Mouse (Mus musculus): ENCODE data around the gene Dpf3. TPM values are rescaled to one million over a fixed set of nuclear protein-coding genes. Genes with fewer than 3 reads are reported as not detected.

Gene Dpf3
- polyA plus RNA-seq, 1 experiment from 2014 or later: not detected

- Histone ChIP-seq H3K27ac (no peak overlapping the region), H3K79me2 (ENCODE audit: inconsistent target) (no peaks in the 10 kb centered on the region), H3K36me3 (ENCODE audit: inconsistent target) (no peaks in the 10 kb centered on the region), H3K4me3 (ENCODE audit: inconsistent target) (no peak overlapping the region)
- WGBS (ENCODE audit: missing documents): 90% methylated on average over 2 of the region's 2 CpGs
Measured at GRCm38 (mm10) chr12:83248636-83249035, 238.9 kb downstream of the Dpf3 start.

- Histone ChIP-seq H3K79me2 (ENCODE audit: inconsistent target) (no peaks in the 10 kb centered on the region), H3K4me3 (ENCODE audit: inconsistent target) (no peak overlapping the region), H3K36me3 (ENCODE audit: inconsistent target) (no peaks in the 10 kb centered on the region), H3K27ac (no peak overlapping the region)
- 90% methylated on average over 3 of the region's 3 CpGs for WGBS (ENCODE audit: missing documents)
Measured at GRCm38 (mm10) chr12:83247669-83248068, 239.8 kb downstream of the Dpf3 start.

- no peak overlapping the region for H3K4me3 ChIP-seq (ENCODE audit: inconsistent target)
- H3K27ac ChIP-seq: no peak overlapping the region
- no peaks in the 10 kb centered on the region for H3K79me2 ChIP-seq (ENCODE audit: inconsistent target)
- 12% methylated on average over 3 of the region's 3 CpGs for WGBS (ENCODE audit: missing documents)
- no peaks in the 10 kb centered on the region for H3K36me3 ChIP-seq (ENCODE audit: inconsistent target)
Measured at GRCm38 (mm10) chr12:83241022-83241421, 246.5 kb downstream of the Dpf3 start.

- Histone ChIP-seq H3K4me3 (ENCODE audit: inconsistent target) (no peak overlapping the region), H3K27ac (no peak overlapping the region), H3K36me3 (ENCODE audit: inconsistent target) (no peaks in the 10 kb centered on the region), H3K79me2 (ENCODE audit: inconsistent target) (no peaks in the 10 kb centered on the region)
Measured at GRCm38 (mm10) chr12:83240571-83240970, 246.9 kb downstream of the Dpf3 start.

GRCm38 (mm10) chr12:83235781-83236180, 251.7 kb downstream of the Dpf3 start:
- Histone ChIP-seq H3K27ac (no peak overlapping the region), H3K36me3 (ENCODE audit: inconsistent target) (no peaks in the 10 kb centered on the region), H3K79me2 (ENCODE audit: inconsistent target) (no peaks in the 10 kb centered on the region), H3K4me3 (ENCODE audit: inconsistent target) (no peak overlapping the region)
- WGBS (ENCODE audit: missing documents): 95% methylated on average over 6 of the region's 6 CpGs

DNA sequence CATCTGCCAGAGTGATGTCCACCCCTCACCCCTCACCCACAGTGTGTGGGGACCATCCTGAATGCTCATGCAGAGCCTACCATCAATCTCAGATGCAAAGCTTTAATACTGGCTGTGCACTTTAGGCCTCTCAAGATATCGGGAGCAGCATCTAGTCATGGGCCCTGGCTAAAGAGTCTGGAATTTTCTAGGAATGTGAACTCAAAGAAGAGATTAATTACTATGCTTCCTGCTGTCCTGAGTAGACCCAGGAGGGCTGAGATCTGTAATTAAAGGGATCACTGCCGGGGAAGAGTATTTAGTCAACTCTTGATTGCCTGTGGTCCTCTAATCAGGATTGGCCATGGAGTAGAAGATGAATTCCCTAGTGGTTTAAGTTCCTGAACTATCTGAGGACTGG, 252.5 kb downstream of the Dpf3 start:
- 91% methylated on average over 2 of the region's 2 CpGs for WGBS (ENCODE audit: missing documents)
- Histone ChIP-seq H3K4me3 (ENCODE audit: inconsistent target) (no peak overlapping the region), H3K79me2 (ENCODE audit: inconsistent target) (no peaks in the 10 kb centered on the region), H3K36me3 (ENCODE audit: inconsistent target) (no peaks in the 10 kb centered on the region), H3K27ac (no peak overlapping the region)

GRCm38 (mm10) chr12:83233651-83234050, 253.9 kb downstream of the Dpf3 start:
- Histone ChIP-seq H3K36me3 (ENCODE audit: inconsistent target) (no peaks in the 10 kb centered on the region), H3K27ac (no peak overlapping the region), H3K79me2 (ENCODE audit: inconsistent target) (no peaks in the 10 kb centered on the region), H3K4me3 (ENCODE audit: inconsistent target) (no peak overlapping the region)
- 83% methylated on average over 7 of the region's 7 CpGs for WGBS (ENCODE audit: missing documents)

GRCm38 (mm10) chr12:83232916-83233315, 254.6 kb downstream of the Dpf3 start:
- no peak overlapping the region for H3K4me3 ChIP-seq (ENCODE audit: inconsistent target)
- 85% methylated on average over 5 of the region's 5 CpGs for WGBS (ENCODE audit: missing documents)
- H3K36me3 ChIP-seq (ENCODE audit: inconsistent target): no peaks in the 10 kb centered on the region
- no peak overlapping the region for H3K27ac ChIP-seq
- no peaks in the 10 kb centered on the region for H3K79me2 ChIP-seq (ENCODE audit: inconsistent target)

GRCm38 (mm10) chr12:83231258-83231657, 256.3 kb downstream of the Dpf3 start:
- Histone ChIP-seq H3K27ac (no peak overlapping the region), H3K79me2 (ENCODE audit: inconsistent target) (no peaks in the 10 kb centered on the region), H3K4me3 (ENCODE audit: inconsistent target) (no peak overlapping the region), H3K36me3 (ENCODE audit: inconsistent target) (no peaks in the 10 kb centered on the region)
- WGBS (ENCODE audit: missing documents): 33% methylated on average over 4 of the region's 4 CpGs

- Histone ChIP-seq H3K36me3 (ENCODE audit: inconsistent target) (no peaks in the 10 kb centered on the region), H3K4me3 (ENCODE audit: inconsistent target) (no peak overlapping the region), H3K79me2 (ENCODE audit: inconsistent target) (no peaks in the 10 kb centered on the region), H3K27ac (no peak overlapping the region)
- 86% methylated on average over 6 of the region's 6 CpGs for WGBS (ENCODE audit: missing documents)
Measured at GRCm38 (mm10) chr12:83229683-83230082, 257.8 kb downstream of the Dpf3 start.

DNA sequence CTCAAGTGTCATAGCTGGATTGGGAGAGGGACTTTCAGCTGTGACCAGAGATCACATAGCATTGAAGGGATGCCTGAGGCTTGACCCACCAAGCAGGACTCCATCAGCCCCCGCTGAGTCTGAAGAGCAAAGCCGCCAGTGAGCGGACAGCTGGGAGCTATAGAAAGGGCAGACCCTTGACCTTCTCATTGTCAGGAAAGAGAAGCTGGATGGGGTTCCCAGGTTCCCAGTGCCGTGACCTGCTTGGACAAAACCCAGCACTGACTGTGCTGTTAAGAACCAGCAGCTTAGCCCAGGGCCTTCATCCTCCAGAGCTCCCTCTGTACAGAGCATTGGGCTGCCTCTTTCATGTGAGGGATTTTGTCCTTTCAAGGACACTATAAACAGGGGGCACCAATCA, 260.5 kb downstream of the Dpf3 start:
- H3K79me2 ChIP-seq (ENCODE audit: inconsistent target): no peaks in the 10 kb centered on the region
- no peak overlapping the region for H3K4me3 ChIP-seq (ENCODE audit: inconsistent target)
- no peaks in the 10 kb centered on the region for H3K36me3 ChIP-seq (ENCODE audit: inconsistent target)
- WGBS (ENCODE audit: missing documents): 84% methylated on average over 4 of the region's 4 CpGs
- H3K27ac ChIP-seq: no peak overlapping the region

- 44% methylated on average over 7 of the region's 7 CpGs for WGBS (ENCODE audit: missing documents)
- Histone ChIP-seq H3K27ac (no peak overlapping the region), H3K4me3 (ENCODE audit: inconsistent target) (no peak overlapping the region), H3K36me3 (ENCODE audit: inconsistent target) (no peaks in the 10 kb centered on the region), H3K79me2 (ENCODE audit: inconsistent target) (no peaks in the 10 kb centered on the region)
Measured at GRCm38 (mm10) chr12:83220964-83221363, 266.6 kb downstream of the Dpf3 start.

- Histone ChIP-seq H3K36me3 (ENCODE audit: inconsistent target) (no peaks in the 10 kb centered on the region), H3K27ac (no peak overlapping the region), H3K4me3 (ENCODE audit: inconsistent target) (no peak overlapping the region), H3K79me2 (ENCODE audit: inconsistent target) (no peaks in the 10 kb centered on the region)
- WGBS (ENCODE audit: missing documents): 80% methylated on average over 6 of the region's 6 CpGs
Measured at GRCm38 (mm10) chr12:83213879-83214341, 273.6 kb downstream of the Dpf3 start.

DNA sequence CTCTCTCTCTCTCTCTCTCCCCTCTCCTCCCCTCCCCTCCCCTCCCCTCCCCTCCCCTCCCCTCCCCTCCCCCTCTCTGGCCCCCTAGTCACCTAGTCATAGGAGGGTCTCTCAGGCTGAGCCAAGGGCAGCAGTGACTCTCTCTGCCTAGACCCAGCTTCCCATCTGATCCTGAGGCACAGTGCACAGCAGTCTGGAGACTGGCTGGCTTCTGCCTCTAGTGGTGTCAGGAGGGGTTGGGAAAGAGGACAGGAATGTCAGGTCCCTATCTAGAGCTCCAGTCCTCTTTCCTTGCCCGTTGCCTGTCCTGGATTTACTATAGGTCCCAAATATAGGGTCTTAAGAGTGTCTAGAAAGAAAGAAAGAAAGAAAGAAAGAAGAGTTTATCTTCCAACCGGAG, 275.5 kb downstream of the Dpf3 start:
- WGBS (ENCODE audit: missing documents): 95% methylated on average over 2 of the region's 2 CpGs
- no peaks in the 10 kb centered on the region for H3K79me2 ChIP-seq (ENCODE audit: inconsistent target)
- no peak overlapping the region for H3K4me3 ChIP-seq (ENCODE audit: inconsistent target)

DNA sequence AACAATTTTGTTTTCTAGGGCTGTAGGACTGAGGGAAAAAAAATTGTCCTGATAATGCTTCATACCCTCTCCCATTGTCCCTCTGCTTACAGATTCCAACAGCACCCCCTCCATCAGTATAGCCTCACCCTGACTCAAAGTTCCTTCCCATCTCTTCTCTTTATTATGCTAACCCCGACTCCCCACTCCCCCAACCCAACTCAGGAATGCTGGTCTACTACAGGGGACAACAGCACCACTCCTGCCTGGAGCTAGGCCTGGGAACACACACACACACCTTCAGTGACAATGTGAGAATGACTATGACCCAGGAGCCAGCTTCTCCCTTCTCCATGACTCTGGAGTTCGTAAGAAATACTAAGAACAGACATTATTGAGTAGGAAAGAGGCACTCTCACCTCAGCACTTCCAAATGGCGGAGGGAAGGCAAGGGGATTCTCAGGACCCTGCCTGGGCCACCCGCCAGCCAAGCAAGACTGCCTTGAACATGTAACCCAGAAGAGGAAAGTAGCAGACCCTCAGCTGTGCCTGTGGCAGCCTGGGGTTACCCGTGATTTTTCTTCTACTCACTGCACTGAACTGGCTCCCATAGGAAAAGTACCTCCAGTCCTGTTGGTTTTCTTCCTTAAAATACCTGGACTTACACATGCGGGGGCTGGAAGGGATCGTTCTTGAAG, 276.2 kb downstream of the Dpf3 start:
- no peak overlapping the region for H3K27ac ChIP-seq
- no peaks in the 10 kb centered on the region for H3K36me3 ChIP-seq (ENCODE audit: inconsistent target)
- no peaks in the 10 kb centered on the region for H3K79me2 ChIP-seq (ENCODE audit: inconsistent target)
- WGBS (ENCODE audit: missing documents): 79% methylated on average over 7 of the region's 7 CpGs
- H3K4me3 ChIP-seq (ENCODE audit: inconsistent target): no peak overlapping the region

More for the DNA sequence above, 275.5 kb downstream of the Dpf3 start:
- H3K27ac ChIP-seq: no peak overlapping the region
- no peaks in the 10 kb centered on the region for H3K36me3 ChIP-seq (ENCODE audit: inconsistent target)

- H3K79me2 ChIP-seq (ENCODE audit: inconsistent target): no peaks in the 10 kb centered on the region
- H3K36me3 ChIP-seq (ENCODE audit: inconsistent target): no peaks in the 10 kb centered on the region
- no peak overlapping the region for H3K27ac ChIP-seq
- H3K4me3 ChIP-seq (ENCODE audit: inconsistent target): no peak overlapping the region
- WGBS (ENCODE audit: missing documents): 90% methylated on average over 3 of the region's 3 CpGs
Measured at GRCm38 (mm10) chr12:83210735-83211134, 276.8 kb downstream of the Dpf3 start.

All from macrophage (primary cell).